Mouse (Mus musculus) kidney, adult 9 months (tissue): ENCODE measurements at regions not wholly inside any gene's neighbourhood (a gene's known extent, or its start where the extent isn't known, plus 50 kb on each side); places are given as distances from the start of the nearest gene placed in this dataset.
A peak's percentile ranks its signal among the peaks of the same experiment; 100 is the strongest.

Source experiments
- DNase-seq: peaks from one replicate; pipeline ENCODE4 v3.0.0; 2022

GRCm38 (mm10) chr1:157013669-157014048, 74.2 kb upstream of the Ralgps2 start:
- DNase-seq, result no peak

DNA sequence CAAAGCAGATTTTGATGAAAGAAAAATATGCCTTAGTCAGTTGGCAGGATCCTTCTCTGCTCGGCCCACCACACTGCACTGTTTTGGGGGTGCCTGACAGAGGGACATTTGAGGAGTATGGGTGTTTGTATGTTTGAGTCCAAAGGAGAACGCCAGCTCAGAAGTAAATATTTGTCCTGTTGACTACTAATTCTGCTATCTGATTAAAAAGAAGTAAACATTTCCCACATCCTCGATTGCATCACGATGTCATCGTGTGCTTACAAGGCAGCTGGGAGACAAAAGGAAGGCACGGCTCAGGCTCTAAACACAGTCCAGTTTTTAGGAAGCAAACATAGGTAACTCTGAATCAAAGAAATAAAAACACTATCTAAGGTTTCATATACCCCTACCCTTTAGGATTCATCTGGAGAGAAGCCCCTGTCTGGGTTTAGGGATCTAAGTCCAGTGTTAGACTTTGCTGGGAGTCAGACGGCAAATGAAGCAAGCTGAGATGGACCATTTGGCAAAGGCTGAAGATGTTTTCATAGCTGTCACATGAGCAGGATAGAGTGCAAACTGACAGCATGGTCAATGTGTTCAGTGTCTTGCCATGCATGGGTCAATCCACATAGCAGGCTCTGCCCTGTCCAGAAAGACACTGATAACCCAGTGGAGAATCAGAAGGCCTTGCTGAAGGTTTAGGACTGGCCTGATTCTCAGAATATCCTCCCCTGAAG, 73.7 kb upstream of the Ralgps2 start:
- DNase-seq, result no peak

DNA sequence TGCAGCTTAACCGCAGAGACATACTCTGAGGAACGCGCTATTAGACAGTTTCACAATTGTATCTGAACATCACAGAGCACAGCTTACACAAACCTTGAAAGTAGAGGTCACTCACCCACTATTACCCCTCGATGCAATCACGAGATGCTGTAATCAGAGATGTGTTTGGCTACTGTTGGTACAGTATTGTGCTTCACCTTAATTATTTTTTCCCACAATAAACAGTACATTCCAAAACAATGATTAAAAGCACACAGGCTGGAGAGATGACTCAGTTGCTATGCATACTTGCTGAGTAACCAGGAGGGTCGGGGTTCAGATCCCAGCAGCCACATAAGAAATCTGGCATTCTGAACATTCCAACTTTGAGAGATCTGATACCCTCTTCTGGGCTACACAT, 71.8 kb upstream of the Ralgps2 start:
- no peak for DNase-seq

GRCm38 (mm10) chr1:157009427-157009826, 70.0 kb upstream of the Ralgps2 start:
- peak; percentile 83 for DNase-seq

GRCm38 (mm10) chr1:157007891-157008730, 68.7 kb upstream of the Ralgps2 start:
- DNase-seq, result peak; percentile 48

- DNase-seq, result no peak
Observed at GRCm38 (mm10) chr1:157004312-157005074, 65.1 kb upstream of the Ralgps2 start.

DNA sequence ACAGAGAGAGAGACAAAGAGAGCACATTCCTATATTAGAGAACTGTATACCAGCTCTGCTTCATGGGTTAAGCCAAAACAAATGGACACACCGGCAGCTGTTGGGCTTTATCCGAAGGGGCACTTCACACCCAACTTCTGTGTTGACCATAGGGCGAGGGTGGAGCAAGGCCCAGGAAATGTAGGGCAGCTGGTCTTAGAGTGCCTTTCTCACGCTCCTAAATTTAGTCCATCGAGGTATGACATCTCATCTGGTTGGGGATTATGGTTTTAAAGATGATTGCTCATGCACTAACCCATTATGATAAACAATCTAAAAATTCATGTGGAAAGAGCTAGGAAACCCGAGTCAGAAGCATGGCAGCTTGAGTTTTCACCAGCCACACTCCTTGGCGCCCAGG, 63.6 kb upstream of the Ralgps2 start:
- no peak for DNase-seq

- DNase-seq, result no peak
Observed at GRCm38 (mm10) chr1:157002258-157002657, 62.8 kb upstream of the Ralgps2 start.

DNA sequence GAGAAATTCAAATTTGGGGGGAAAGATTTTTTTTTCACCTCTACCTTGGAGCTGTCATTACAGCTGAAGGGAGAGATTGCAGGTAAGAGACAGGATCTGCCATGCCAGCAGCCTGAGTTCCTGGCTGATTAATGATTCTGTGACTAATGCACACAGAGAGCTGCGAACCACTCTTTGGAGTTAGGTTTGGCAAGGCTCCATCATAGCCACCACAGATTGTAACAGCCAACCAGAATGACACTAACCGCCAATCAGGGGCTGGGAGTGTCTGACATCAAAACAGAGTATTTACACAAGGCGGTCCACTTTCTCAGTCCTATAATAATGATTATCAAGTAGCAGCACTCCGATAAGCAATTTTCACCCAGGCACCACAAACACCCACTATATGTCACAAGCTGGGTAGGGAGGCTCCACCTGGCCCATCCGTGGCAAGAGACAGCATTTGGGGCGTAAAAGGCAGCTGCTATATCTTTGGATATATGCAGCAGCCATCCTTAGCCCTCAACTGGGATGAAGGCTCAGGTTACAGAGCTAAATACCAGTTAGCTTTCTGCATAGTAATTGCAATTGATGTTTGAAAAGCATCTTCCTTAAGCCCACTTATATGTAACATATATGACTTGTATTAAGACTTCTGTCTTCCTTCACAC, 61.7 kb upstream of the Ralgps2 start:
- no peak for DNase-seq

DNA sequence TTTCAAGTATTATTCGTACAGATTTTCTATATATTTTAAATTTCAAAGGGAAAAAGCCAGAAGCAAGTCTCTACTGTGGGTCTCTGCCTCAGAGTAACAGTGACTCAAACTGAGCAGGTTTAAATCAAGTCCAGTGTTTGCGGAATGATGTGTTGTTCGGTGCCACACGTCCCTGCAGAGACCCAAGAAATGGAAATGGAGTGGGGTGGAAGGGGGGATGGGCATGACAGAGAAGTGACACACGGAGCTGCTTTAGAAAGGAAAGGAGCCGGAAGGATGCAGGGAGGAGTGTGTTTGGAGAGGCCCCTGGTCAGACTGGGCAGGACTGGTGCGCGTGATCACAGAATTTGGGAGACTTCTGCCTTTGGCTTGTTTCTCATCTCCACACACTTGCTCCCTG, 60.5 kb upstream of the Ralgps2 start:
- no peak for DNase-seq

DNA sequence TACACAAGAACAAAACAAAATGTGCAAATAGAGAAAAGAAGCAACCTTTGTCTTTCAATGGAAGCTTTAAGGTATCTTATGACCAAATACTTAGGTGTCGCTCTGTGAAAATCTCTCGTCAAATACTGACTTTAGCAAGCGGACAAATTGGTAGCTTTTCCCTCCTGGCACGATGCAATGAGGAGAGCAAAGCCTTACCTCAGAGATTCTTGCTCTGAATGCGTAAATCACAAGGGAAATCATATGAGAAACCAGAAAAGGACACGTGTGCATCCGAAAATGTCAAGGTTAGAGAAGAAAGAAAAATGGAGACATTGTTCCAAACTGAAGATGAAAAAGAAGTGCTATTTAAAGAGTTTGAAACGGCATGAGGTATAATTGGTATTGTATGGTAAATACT, 59.8 kb upstream of the Ralgps2 start:
- no peak for DNase-seq

- DNase-seq, result no peak
Observed at GRCm38 (mm10) chr1:156997476-156998305, 58.3 kb upstream of the Ralgps2 start.

- DNase-seq, result no peak
Observed at GRCm38 (mm10) chr1:156997033-156997432, 57.6 kb upstream of the Ralgps2 start.

GRCm38 (mm10) chr1:156996084-156996880, 56.9 kb upstream of the Ralgps2 start:
- DNase-seq, result peak; percentile 38

DNA sequence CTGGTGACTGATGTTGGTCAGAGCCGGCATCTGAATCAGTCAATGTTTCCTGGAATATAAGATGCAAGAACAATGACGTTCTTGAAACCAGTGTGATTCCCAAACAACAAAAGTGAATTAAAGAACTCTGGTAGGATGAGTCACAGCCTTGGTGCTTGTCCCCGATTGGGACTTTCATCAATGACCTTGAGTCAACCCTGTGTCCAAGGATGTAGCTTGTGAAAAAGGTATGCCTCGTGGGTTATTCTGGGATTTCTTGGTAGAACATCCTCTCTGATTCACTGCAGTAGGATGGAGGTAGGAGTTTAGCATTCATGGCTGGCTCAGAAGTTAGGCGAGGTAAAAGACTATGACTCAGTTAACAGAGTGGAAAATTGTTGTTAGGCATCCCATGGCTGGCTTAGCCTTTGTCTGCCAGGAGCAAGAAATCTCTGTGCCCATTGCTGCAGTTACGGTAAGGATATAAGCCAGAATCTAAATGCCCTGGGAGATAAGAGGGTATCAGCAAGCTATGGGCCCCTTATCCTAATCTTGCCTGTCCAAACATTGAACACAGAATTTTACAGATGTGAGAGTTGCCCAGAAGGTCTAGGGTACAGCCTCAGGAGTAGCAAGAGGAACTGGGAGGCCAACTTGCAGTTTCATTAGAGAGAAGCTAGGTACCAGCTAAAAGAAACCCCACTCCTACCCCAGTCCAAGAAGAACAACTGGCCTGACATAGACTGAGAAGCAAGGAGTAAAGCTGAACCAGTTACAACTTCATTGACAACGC, 55.9 kb upstream of the Ralgps2 start:
- DNase-seq, result no peak

DNA sequence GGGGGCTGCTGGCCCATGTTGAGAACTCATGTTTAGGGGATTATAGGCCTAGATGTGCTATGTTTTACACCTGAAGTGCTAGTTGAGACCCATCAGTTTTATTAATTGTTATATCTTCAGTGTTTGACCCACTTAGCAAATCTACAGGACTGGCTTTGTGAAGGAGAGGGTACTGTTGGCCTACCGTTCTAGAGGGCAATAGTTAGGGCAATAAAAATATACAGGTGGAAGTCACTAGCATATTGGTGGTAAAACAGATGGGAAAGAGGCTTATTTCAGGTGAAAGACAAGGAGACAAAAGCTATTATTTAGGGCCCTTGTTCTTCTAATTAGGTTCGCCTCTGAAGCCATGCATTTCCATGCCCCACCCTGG, 55.2 kb upstream of the Ralgps2 start:
- no peak for DNase-seq

DNA sequence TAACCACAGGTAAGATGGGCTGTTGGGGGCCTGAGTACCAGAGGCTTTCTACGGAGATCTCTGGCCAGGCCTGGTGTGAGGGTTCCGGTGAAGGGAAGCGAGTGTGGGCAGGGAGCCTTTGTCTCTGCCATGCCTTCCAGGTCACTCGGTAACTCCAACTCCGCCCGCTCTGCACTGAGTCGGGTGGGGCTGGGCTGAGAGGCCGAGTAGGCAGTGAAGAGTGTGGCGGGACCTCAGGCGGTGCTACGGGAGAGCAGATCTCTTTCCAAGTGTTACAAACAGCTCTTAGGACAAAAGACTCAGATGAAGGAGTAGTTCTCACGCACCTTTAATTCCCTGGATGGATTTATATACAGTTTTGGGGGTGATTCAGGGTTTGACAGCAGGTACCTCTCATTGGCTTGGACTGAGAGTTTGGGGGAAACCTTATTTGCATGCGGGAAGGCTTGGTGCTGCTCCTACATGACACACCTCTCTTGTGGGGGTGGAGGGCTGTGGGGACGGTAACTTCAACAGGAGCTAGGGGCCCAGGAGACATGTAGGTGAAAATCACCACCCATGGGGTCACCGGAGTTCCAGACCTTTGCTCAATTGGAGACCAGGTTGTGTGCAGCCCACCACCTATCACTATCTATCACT, 54.7 kb upstream of the Ralgps2 start:
- no peak for DNase-seq

- no peak for DNase-seq
Observed at GRCm38 (mm10) chr1:156993105-156993504, 53.7 kb upstream of the Ralgps2 start.

DNA sequence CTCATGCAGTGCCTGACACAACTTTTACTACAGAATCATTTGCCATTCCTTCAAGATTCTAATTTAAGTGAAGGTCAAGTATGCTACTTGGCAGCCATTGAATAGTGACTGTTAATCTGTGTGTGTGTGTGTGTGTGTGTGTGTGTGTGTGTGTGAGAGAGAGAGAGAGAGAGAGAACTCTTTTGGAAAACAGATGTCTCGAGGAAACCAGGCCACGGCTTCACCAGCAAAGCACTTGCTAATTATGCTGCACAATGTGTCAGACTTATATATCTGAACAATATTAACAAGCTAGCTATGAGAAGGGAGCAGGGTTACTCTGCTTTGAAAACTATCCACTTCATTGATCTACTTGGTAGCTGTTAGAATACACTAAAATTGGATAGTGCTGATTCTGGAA, 53.1 kb upstream of the Ralgps2 start:
- no peak for DNase-seq
